Mouse (Mus musculus) heart, postnatal 0 days (tissue): ENCODE measurements around the gene Ppp5c. TPM values are rescaled to one million over a fixed set of nuclear protein-coding genes. Genes with fewer than 3 reads are reported as not detected.

Experiments
- ATAC-seq: fragments of 200-750 bp; cut with Nextera tagmentation; 2 replicates; pipeline ENCODE4 v1.8.0; 2017; ENCODE audit warnings: low read depth, moderate number of reproducible peaks, moderate library complexity; ENCODE audit not compliant: insufficient read depth
- DNase-seq: peaks from one replicate; pipeline ENCODE4 v3.0.0-alpha.2; 2016; ENCODE audit warnings: low spot score
- H3K27ac ChIP-seq: fragments of 300-500 bp; sonication (generic); 2 replicates; pipeline ENCODE4 v1.5.1; 2014; ENCODE audit warnings: low read depth, mild to moderate bottlenecking
- H3K27me3 ChIP-seq: fragments of 300-500 bp; sonication (generic); 2 replicates; pipeline ENCODE4 v1.6.1; 2014; ENCODE audit warnings: low read length, mixed read lengths; ENCODE audit not compliant: control insufficient read depth, insufficient read depth
- H3K36me3 ChIP-seq: fragments of 300-500 bp; sonication (generic); replicated peaks from 2 replicates; pipeline ENCODE4 v1.6.1; 2014; ENCODE audit warnings: low read length, mixed read lengths; ENCODE audit not compliant: control insufficient read depth, insufficient read depth
- H3K4me1 ChIP-seq: fragments of 300-500 bp; sonication (generic); 2 replicates; pipeline ENCODE4 v1.6.1; 2014; ENCODE audit warnings: antibody characterized with exemption; ENCODE audit not compliant: control insufficient read depth, insufficient read depth
- H3K4me2 ChIP-seq: fragments of 300-500 bp; sonication (generic); 2 replicates; pipeline ENCODE4 v1.6.1; 2014; ENCODE audit warnings: low read depth, mild to moderate bottlenecking, low read length, moderate library complexity
- H3K4me3 ChIP-seq: fragments of 300-500 bp; sonication (generic); 2 replicates; pipeline ENCODE4 v1.5.1; 2014; ENCODE audit warnings: low read depth, low read length
- H3K9ac ChIP-seq: fragments of 300-500 bp; sonication (generic); replicated peaks from 2 replicates; pipeline ENCODE4 v1.6.1; 2014; ENCODE audit warnings: low read depth, low read length, mixed read lengths
- H3K9me3 ChIP-seq: fragments of 300-500 bp; sonication (generic); replicated peaks from 2 replicates; pipeline ENCODE4 v1.6.1; 2016; ENCODE audit warnings: low read length; ENCODE audit not compliant: control insufficient read depth
- CTCF ChIP-seq: IDR thresholded peaks from 2 replicates; pipeline ENCODE4 v1.5.1; 2016; ENCODE audit warnings: antibody characterized with exemption, control low read depth, low read depth
- EP300 ChIP-seq: IDR thresholded peaks from 2 replicates; pipeline ENCODE4 v1.6.1; 2016; ENCODE audit warnings: antibody characterized with exemption, low read depth
- WGBS: fragments of 180-500 bp; shearing (Covaris S2); extraction: QIAGEN DNeasy Blood & Tissue Kit; methylation state at CpG from one replicate; pipeline ENCODE4 v1.1.7; 2014; 5-methylcytosine and 5-hydroxymethylcytosine counted together
- polyA plus RNA-seq: library from polyadenylated mRNA; unstranded; fragments of >200 nt; fragmentation: Nextera tagmentation; extraction: Ambion mirVana; gene quantifications from 2 replicates; pipeline ENCODE4 v1.2.1, GENCODE M21; 2015
- total RNA-seq: library from RNA; depleted of rRNA; stranded (reverse); fragments of >200 nt; gene quantifications from 2 replicates; pipeline ENCODE4 v1.2.3, GENCODE M21; 2014; ENCODE audit warnings: low replicate concordance

Gene Ppp5c
- total and polyA plus RNA-seq, 2 experiments from 2014 or later: 55.0 to 88.5 TPM

- no peak overlapping the region for H3K9ac ChIP-seq
These were observed 8.1 kb downstream of the Ppp5c start for GRCm38 (mm10) chr7:17019426-17020166.

GRCm38 (mm10) chr7:17017921-17018320 is 9.8 kb downstream of the Ppp5c start:
- TF ChIP-seq EP300 (no peak), CTCF (no peak)
- Histone ChIP-seq H3K4me2 (no peak overlapping the region), H3K27me3 (no peaks in the 10 kb centered on the region), H3K9ac (no peak overlapping the region), H3K9me3 (no peaks in the 10 kb centered on the region), H3K4me3 (no peak overlapping the region), H3K4me1 (peaks cover 41% of the 10 kb centered on the region), H3K27ac (peak overlapping the region; percentile 67), H3K36me3 (peaks cover 71% of the 10 kb centered on the region)
- ATAC-seq: no peak
- no peak for DNase-seq
- 68% methylated on average over 2 of the region's 2 CpGs for WGBS

More at GRCm38 (mm10) chr7:17019426-17020166, 8.1 kb downstream of the Ppp5c start:
- Histone ChIP-seq H3K4me2 (no peak overlapping the region), H3K9me3 (no peaks in the 10 kb centered on the region), H3K4me1 (peaks cover 58% of the 10 kb centered on the region), H3K36me3 (peaks cover 54% of the 10 kb centered on the region), H3K4me3 (no peak overlapping the region), H3K27me3 (no peaks in the 10 kb centered on the region), H3K27ac (0 out of 2 replicates have a peak overlapping the region, but pooled peaks have one; percentile 6)
- ATAC-seq (no peak), DNase-seq (no peak)
- 66% methylated on average over 7 of the region's 7 CpGs for WGBS
- TF ChIP-seq CTCF (no peak), EP300 (no peak)

- ATAC-seq: peak; percentile 98
- no peaks in the 10 kb centered on the region for H3K9me3 ChIP-seq
- H3K4me2 ChIP-seq: no peak overlapping the region
- no peaks in the 10 kb centered on the region for H3K27me3 ChIP-seq
- no peak overlapping the region for H3K4me3 ChIP-seq
- H3K9ac ChIP-seq: no peak overlapping the region
- H3K4me1 ChIP-seq: peaks cover 33% of the 10 kb centered on the region
- peaks cover 75% of the 10 kb centered on the region for H3K36me3 ChIP-seq
- H3K27ac ChIP-seq: peak overlapping the region; percentile 71
- DNase-seq: peak; percentile 94
- 14% methylated on average over 1 of the region's 1 CpGs for WGBS
- TF ChIP-seq CTCF (no peak), EP300 (peak; percentile 83)
These were observed 10.7 kb downstream of the Ppp5c start for GRCm38 (mm10) chr7:17017036-17017435.

GRCm38 (mm10) chr7:17015381-17015780 is 12.3 kb downstream of the Ppp5c start:
- H3K4me3 ChIP-seq: no peak overlapping the region
- DNase-seq (no peak), ATAC-seq (no peak)
- TF ChIP-seq EP300 (no peak), CTCF (peak; percentile 23; the same call in 1 of the 2 replicates)
- no peak overlapping the region for H3K9ac ChIP-seq
- no peaks in the 10 kb centered on the region for H3K27me3 ChIP-seq
- H3K27ac ChIP-seq: no peak overlapping the region
- no peaks in the 10 kb centered on the region for H3K9me3 ChIP-seq
- no peak overlapping the region for H3K4me2 ChIP-seq
- peaks cover 32% of the 10 kb centered on the region for H3K4me1 ChIP-seq
- peaks cover 73% of the 10 kb centered on the region for H3K36me3 ChIP-seq
- 83% methylated on average over 6 of the region's 6 CpGs for WGBS

- 86% methylated on average over 7 of the region's 7 CpGs for WGBS
- DNase-seq: no peak
- H3K4me1 ChIP-seq: peaks cover 13% of the 10 kb centered on the region
These were observed 15.7 kb downstream of the Ppp5c start for GRCm38 (mm10) chr7:17011909-17012590.

More at GRCm38 (mm10) chr7:17011909-17012590, 15.7 kb downstream of the Ppp5c start:
- Histone ChIP-seq H3K9me3 (no peaks in the 10 kb centered on the region), H3K9ac (no peak overlapping the region), H3K27ac (no peak overlapping the region), H3K4me3 (no peak overlapping the region), H3K4me2 (no peak overlapping the region), H3K36me3 (peaks cover 91% of the 10 kb centered on the region), H3K27me3 (no peaks in the 10 kb centered on the region)
- TF ChIP-seq CTCF: no peak
- TF ChIP-seq EP300: no peak
- no peak for ATAC-seq
